Mouse (Mus musculus) cerebellum, adult 9-11 months (tissue): ENCODE measurements around the gene Vmn2r103.

Source experiments
- DNase-seq: peaks from one replicate; pipeline ENCODE4 v3.0.0; 2022

Vmn2r103 gene

DNA sequence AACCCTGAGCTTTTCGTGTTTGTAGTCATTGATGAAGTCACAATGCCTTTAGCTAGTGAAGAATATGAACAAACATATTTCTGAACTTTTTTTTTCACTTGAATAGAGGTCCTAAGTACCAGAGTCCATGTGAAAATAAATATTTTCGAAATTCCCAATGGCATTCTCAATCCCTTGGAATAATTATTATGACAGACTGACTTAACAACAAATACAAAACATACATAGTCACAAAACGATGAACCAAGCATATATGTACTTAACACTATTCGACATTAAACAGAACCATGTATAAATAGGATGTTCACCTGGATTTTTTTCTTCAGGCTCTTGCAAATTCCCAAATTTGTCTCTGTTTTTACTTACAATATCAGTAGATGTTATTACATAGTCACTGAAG lies at the start of gene Vmn2r103:
Gene Vmn2r103 (plus strand): TSS at position 301 of the 400 bp plus-strand sequence.
- no peak for DNase-seq

DNA sequence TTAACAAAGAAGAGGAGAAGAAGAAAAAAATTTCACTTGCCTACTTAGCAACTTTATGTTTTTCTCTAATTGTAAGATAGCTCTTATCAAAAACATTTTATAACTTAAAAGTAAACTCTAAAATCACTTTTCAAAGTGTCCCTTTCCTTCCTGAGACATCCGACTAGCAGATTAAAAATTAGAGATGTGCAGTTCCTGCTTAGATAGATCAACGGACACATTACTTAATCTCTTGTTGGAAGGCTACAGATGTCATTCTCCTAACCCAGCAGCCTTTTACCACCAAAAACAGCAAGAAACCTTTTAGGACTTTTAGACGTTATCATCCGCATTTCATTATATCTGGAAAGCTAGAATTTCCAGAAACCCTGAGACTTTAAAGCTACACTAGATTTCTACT lies 5.8 kb downstream of the Vmn2r103 start:
- DNase-seq = no peak

GRCm38 (mm10) chr17:19789248-19789647 lies 16.1 kb downstream of the Vmn2r103 start:
- DNase-seq = no peak
